Mouse (Mus musculus) C2C12 (cell line): ENCODE data around the gene Kcnn3.

Experiments used
- CEBPB ChIP-seq: IDR thresholded peaks from one replicate; pipeline ENCODE4 v1.6.1; 2011; ENCODE audit warnings: low read depth, mild to moderate bottlenecking, control low read depth, moderate library complexity
- CTCF ChIP-seq: IDR thresholded peaks from one replicate; pipeline ENCODE4 v1.5.1; 2011; ENCODE audit not compliant: control insufficient read depth, insufficient read depth, insufficient read length
- FOSL1 ChIP-seq: IDR thresholded peaks from one replicate; pipeline ENCODE4 v1.8.0; 2011; ENCODE audit warnings: mild to moderate bottlenecking, low read length; ENCODE audit not compliant: poor library complexity, insufficient read depth, severe bottlenecking
- MAX ChIP-seq: IDR thresholded peaks from one replicate; pipeline ENCODE4 v1.6.1; 2011; ENCODE audit warnings: mild to moderate bottlenecking, control low read depth
- MYOD1 ChIP-seq: IDR thresholded peaks from one replicate; pipeline ENCODE4 v1.6.1; 2011; ENCODE audit warnings: low read depth; ENCODE audit not compliant: control insufficient read depth, insufficient read length
- USF1 ChIP-seq: IDR thresholded peaks from one replicate; pipeline ENCODE4 v1.6.1; 2011; ENCODE audit warnings: low read depth, mild to moderate bottlenecking, control low read depth, moderate library complexity

DNA sequence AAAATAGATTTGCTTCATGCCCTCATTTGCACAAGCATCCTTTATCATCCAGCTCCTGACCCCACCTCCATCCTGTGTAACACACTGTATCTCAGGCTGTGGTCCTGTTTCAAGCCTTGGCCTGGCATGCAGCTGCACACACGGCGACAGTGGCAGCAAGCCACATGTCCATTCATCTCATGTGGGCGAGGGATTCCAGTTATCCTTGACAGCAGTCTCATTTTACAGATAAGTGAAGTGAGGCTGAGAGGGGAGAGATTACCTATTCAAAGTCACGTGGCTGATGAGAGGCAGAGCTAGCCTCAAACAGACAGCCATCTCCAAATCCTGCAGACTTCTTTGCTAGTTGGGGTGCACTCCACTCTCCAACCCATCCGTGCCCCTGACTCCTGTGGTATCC, 57.2 kb downstream of the Kcnn3 start:
- no peak for TF ChIP-seq CTCF
- no peak for TF ChIP-seq MAX
- no peak for TF ChIP-seq USF1
- TF ChIP-seq MYOD1: no peak
- no peak for TF ChIP-seq CEBPB
- no peak for TF ChIP-seq FOSL1
